Mouse (Mus musculus): Measurements from ENCODE around the gene Mrgprf.

GRCm38 (mm10) chr7:145283041-145283440, 17.6 kb upstream of the Mrgprf start:
- TF ChIP-seq KAT2A (conservative IDR thresholded peaks at IDR 0.05; ENCODE audit: low read depth, low read length), result no peak
- no peak for TF ChIP-seq CHD2 (IDR thresholded peaks at IDR 0.05; ENCODE audit: low read length)
